Mouse (Mus musculus) lung, postnatal 36 days (tissue): Measurements from ENCODE around the gene Ubash3b.

Experiments
- DNase-seq: peaks from one replicate; pipeline ENCODE4 v3.0.0; 2022; ENCODE audit warnings: mixed read lengths

Ubash3b gene

DNA sequence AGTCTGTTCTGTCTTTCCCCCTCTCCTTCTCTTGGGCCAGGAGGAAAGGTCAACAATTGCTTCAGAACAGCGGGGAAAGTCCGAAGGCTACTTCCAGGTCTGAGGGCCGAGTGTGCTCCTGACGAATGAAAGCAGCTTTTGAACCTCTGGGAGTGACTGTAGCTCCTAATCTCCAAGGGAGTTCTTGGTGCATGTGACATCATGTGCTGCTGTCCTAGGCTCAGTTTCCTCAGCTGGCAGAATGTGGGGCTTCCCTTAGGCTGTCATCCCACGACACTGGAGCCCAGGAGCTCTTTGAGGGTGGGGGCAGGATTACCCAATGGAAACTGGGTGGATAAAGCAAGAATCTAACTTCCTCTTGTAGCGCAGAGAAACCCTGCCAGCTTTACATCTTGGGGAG lies at the start of gene Ubash3b:
Gene Ubash3b, minus strand, starts transcription at position 285 of the 400 bp plus-strand sequence.
- peak; percentile 61 for DNase-seq

- peak; percentile 97 for DNase-seq
Observed at GRCm38 (mm10) chr9:41207130-41208104, 45.9 kb upstream of the Ubash3b start.

DNA sequence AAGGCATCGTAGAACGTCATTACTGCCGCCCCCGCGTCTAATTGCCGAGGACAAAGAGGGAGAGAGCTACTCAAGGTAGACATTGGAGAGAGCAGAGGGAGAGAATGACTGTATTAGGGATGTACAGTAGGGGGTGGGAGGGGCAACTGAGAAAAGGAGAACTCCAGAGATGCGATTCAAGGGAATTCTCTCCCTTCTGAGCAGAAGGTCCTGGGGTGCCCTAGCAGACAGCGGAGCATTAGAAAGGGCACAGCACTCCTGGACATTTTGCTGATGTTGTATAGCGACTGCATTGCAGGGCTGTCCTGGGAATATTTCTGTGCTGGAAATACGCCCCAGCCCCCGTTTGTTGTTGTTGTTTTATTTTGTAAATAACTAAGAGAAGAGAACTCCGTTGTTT lies 45.2 kb upstream of the Ubash3b start:
- DNase-seq = no peak

- no peak for DNase-seq
Observed at GRCm38 (mm10) chr9:41205267-41205666, 43.8 kb upstream of the Ubash3b start.

GRCm38 (mm10) chr9:41199456-41200252 lies 38.2 kb upstream of the Ubash3b start:
- DNase-seq = no peak

- no peak for DNase-seq
Observed at GRCm38 (mm10) chr9:41198501-41199265, 37.2 kb upstream of the Ubash3b start.

DNA sequence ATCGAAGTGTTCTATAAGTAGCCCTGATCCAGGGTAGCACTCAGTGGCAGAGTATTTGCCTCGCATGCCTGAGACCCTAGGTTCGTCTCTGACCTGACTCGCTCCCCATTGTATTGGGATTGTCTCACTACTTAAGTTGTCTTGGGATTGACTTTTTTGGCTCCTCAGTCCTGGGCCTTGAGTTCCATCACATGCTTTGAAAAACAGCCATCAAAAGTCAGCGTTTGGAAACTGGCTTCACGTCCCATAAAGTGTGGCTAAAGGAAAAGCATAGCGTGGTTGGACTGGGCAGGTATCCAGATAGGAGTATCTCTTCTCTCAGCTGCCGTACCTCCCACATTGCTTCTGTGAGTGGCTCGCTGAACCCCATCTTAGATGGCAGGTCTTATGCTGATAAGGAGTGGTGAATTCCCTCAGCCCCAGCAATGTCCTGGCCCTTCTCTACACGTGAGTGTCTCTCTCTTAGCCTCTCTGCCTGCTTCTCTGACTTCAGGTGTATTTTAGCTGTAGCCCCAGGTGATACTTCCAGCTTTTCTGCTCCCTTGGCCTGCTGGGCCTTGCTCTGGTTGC lies 34.3 kb upstream of the Ubash3b start:
- no peak for DNase-seq

DNA sequence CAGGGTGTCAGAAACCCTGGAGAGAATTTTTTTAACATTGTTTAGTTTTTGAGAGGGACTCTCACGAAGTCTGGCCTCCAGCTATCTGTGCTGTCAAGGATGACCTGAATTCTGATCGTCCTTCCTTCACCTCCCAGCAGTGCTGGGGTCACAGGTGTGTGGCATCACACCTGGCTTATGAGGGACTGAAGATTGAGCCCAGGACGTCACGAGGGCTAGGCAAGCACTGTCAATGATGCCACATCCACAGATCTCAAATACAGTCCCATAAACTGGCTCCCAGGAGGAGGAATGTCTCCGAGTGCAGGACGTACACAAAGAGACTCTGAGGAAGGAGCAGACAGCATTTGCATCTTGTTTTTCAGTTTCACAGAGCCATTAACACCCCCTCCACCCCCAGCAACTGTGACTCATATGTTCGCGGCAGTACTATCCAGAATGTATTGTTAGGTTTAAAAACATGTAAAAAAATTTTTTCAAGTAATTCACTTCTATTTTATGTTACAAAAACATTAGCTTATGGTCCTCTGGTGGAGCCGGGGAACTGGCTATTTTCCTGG lies 30.2 kb upstream of the Ubash3b start:
- DNase-seq = no peak

DNA sequence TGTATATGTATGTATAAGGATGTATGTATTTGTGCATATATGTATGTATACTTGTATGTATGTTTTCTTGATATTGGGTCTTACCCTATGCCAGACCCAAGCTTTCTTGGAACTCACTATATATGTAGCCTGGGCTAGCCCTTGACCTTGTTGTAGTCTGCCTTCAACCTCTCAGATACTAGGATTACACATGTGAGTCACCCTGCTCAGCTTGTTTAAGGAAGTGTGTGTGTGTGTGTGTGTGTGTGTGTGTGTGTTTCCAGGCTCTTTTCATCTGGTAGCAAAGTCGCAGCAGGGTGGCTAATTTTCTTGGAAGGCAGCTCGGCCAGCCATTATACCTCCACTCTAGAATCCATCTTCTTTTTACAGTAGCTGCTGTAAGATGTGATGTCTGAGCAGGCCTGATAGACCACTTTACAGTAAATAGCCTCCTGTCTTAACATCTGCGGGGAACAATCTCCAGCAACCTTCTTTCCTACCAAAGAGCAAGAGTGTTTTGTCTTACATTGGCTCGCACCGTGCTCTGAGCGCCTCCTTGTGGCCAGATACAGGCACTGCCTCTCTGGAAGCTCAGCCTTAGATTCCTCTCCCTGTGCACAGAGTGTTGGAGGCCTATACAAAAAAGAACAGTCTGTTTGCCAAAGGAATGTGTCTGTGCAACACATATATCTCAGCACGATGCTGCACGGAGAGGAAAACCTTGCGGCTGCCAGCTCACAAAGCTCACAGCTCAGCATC lies 29.4 kb upstream of the Ubash3b start:
- DNase-seq = peak; percentile 76

DNA sequence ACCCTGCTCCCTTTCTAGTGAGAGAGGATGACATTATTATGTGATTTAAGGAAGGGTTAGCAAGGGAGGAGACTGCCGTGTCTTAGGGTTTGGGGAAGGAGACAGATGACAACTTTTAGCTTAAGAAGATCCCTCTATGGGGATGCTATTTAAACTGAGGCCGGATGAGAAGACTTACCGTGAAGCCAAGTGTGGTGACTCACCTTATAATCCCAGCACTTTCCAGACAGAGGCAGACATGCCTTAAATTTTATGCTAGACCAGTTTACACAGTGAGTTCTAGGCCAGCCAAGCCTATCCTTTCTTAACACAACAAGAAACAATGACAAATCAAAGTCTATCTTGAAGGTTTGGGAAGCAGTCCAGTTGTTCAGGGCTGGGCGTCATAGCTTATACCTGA lies 26.4 kb upstream of the Ubash3b start:
- no peak for DNase-seq

GRCm38 (mm10) chr9:41187498-41187897 lies 26.0 kb upstream of the Ubash3b start:
- DNase-seq = no peak

DNA sequence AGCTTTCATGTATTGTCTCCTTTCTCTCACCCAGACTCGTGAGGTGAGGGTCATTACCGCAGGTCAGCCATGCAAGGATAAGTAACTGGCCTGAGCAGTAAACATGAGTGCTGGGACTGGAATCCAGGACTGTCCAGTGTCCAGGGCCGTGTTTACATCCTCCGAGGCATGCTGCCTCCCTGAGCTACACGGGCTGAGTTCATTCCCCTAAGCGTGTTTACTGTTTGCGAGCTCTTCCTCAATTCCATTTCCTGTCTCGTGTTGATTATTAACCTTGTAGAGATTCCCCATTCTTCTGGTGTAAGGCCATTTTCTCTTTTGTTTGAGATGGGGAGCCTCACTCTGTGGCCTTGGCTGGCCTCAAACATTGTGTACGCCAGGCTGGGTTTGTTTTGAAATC lies 23.8 kb upstream of the Ubash3b start:
- DNase-seq = no peak

- peak; percentile 70 for DNase-seq
Observed at GRCm38 (mm10) chr9:41182550-41182949, 21.1 kb upstream of the Ubash3b start.

- DNase-seq = no peak
Observed at GRCm38 (mm10) chr9:41181803-41182202, 20.3 kb upstream of the Ubash3b start.

DNA sequence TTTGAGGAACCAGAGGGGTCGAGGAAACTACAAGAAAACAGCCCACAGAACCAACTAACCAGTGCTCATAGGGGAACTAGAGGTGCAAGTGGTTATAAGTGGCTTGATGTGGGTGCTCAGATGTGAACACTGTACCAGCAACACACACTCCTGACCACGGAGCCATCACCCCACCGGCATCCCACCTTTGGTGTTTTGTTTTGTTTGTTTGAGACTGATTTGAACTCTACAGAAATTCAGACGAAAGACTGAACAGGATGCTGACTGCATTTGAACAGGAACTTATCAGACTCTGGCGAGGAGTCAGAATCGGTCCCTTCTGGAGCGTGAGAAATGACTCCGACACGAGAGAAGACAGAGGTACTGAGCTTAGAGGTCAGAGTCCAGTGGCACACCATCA lies 19.9 kb upstream of the Ubash3b start:
- DNase-seq = no peak

DNA sequence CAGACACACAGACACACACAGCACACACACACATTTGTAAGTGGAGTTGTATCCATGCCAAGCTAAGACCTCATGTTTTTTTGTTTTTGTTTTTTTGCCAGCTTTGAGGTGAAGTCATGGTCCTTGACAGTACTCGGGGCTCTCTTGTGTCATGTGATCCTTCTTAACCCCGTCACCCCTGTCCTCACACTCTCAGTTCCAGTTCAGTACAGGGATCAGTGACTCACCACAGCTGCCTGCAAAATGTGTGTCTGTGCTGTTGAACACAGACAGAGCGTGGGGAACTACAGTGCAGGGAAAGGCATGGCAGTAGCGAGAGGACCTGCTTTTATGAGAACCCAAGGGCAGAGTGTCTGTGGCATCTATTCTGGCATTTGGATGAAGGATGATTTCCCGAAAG lies 17.6 kb upstream of the Ubash3b start:
- peak; percentile 31 for DNase-seq

DNA sequence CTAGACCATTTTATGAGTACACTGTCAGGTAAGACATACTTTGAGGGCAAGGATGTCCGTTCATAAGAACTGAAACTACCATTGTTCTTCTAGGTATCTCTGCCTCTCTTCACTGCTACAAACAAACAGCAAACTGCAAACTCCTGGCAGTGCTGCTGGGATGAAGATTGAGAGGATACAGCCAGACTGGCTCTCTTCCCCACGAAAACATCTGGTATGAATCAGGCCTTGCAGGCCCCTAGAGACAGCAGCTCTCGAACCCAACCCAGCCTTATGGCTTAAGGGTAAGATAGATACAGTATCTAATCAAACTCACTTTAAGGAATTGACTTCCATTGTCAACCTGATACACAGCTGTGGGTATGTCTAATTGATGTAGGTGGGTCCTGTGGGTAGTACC lies 11.7 kb upstream of the Ubash3b start:
- DNase-seq = no peak

DNA sequence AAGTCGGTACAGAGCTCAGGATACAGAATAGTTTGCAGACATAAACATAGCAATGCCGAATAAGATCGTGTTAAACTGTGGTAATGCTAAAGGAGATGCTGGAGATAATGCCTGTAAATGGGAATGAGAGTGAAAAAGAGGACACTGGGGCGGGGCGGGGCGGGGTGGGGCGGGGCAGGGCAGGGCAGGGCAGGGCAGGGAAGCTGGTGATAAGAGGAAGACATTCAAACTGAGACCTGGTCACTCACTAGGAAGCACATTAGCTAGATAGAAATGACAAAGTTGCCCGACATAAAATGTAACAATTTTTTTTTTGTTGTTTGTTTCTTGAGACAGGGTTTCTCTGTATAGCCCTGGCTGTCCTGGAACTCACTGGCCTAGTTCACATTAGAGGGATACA lies 10.9 kb upstream of the Ubash3b start:
- no peak for DNase-seq

DNA sequence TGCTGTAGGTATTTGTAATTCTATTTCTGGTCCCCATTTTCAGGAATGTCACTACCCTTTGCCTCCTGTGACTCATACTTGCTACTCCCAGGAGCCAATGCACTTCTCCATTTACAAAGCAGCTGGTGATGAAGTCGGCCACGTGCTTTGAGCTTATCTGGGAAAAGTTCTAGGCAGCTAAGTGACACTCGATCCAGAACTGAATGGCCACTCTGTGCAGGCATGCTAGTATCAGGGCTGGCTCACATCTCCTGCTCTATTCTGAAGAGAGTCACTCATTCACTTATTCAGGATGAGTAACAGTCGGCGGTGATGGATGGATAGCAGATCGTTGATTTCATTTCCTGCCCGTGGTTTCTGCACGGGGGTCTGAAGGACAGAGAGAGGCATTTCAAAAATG lies 8.5 kb upstream of the Ubash3b start:
- DNase-seq = peak; percentile 39

DNA sequence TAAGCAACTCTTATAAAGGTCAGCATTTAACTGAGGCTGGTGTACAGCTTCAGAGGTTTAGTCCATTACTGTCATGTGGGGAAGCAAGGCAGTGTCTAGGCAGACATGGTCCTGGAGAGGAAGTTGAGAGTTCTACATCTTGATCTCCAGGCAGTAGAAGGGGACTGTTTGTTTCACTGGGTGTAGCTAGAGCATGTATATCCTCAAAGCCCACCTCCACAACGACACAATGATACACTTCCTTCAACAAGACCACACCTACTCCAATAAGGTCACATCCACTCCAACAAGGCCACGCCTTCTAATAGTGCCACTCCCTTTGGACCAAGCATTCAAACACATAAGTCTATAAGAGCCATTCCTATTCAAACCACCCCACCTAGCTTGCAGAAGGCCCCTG lies 7.2 kb upstream of the Ubash3b start:
- DNase-seq = no peak

GRCm38 (mm10) chr9:41168206-41168605 lies 6.7 kb upstream of the Ubash3b start:
- DNase-seq = no peak

DNA sequence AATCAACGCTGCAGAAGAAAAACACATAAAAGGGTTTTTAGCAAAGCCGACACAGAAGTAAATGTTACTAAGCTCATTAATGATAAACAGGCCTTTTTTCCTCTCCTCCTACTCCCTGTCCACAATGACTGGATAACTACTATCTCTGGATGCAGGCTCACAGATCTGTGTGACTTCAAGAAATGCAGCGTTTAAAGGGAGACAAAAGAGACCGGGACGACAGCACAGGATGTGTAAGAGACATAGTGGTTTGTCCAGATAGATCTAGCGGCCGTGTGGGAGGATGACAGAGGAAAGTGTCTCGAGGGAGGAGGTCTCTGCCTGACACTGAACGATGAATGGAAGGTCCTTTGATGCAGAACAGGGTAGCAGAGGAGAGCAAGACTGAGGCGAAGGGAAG lies 5.4 kb upstream of the Ubash3b start:
- DNase-seq = no peak
